Mouse (Mus musculus): Measurements from ENCODE around the gene Cacnb3.

- no peak for TF ChIP-seq CTCF (IDR thresholded peaks at IDR 0.05; ENCODE audit: control insufficient read depth, insufficient read depth, insufficient read length)
- TF ChIP-seq MYOG (IDR thresholded peaks at IDR 0.05; ENCODE audit: control insufficient read depth, extremely low read depth, insufficient read length) = no peak
- no peak for TF ChIP-seq MAX (IDR thresholded peaks at IDR 0.05)
- TF ChIP-seq MYOD1 (IDR thresholded peaks at IDR 0.05; ENCODE audit: control insufficient read depth, insufficient read length, low read depth) = no peak
- TF ChIP-seq USF1 (IDR thresholded peaks at IDR 0.05; ENCODE audit: low read depth) = no peak
- no peak for TF ChIP-seq FOSL1 (IDR thresholded peaks at IDR 0.05; ENCODE audit: insufficient read depth, low read length, poor library complexity, severe bottlenecking)
These were observed 16.1 kb downstream of the Cacnb3 start for GRCm38 (mm10) chr15:98646737-98647136.
